Mouse (Mus musculus) ES-E14 (cell line): ENCODE measurements around the gene Ndp. TPM values are rescaled to one million over a fixed set of nuclear protein-coding genes. Genes with fewer than 3 reads are reported as not detected.

ENCODE experiments used
- DNase-seq: peaks from one replicate; pipeline ENCODE4 v3.0.0-alpha.2; 2013; ENCODE audit warnings: low read depth, low spot score
- H3K27ac ChIP-seq: 2 replicates; pipeline ENCODE4 v1.5.1; 2012; ENCODE audit warnings: low read depth, mild to moderate bottlenecking, low read length, moderate library complexity, mixed read lengths; ENCODE audit not compliant: poor library complexity, insufficient read depth, severe bottlenecking
- H3K36me3 ChIP-seq: 2 replicates; pipeline ENCODE4 v1.6.1; 2012; ENCODE audit warnings: mild to moderate bottlenecking, low read length, moderate library complexity, mixed read lengths; ENCODE audit not compliant: control insufficient read depth, poor library complexity, insufficient read depth, severe bottlenecking
- H3K4me1 ChIP-seq, 2 experiments: fragments of 150-350 bp in 1 of 2; sonication (generic) in 1 of 2; 2 replicates each; pipeline ENCODE4 v1.6.1; 2012; ENCODE audit warnings: low read length in 2 of 2, mild to moderate bottlenecking in 1 of 2, mixed read lengths in 1 of 2; ENCODE audit not compliant: control insufficient read depth in 2 of 2, insufficient read depth in 2 of 2, poor library complexity in 1 of 2
- H3K4me3 ChIP-seq, 2 experiments: fragments of 150-350 bp in 1 of 2; sonication (generic) in 1 of 2; 2 replicates each; pipeline ENCODE4 v1.5.1; 2012; ENCODE audit warnings: low read length in 2 of 2, low read depth in 1 of 2, mild to moderate bottlenecking in 1 of 2, mixed read lengths in 1 of 2; ENCODE audit not compliant: insufficient read depth in 1 of 2, poor library complexity in 1 of 2, severe bottlenecking in 1 of 2
- H3K9ac ChIP-seq: 2 replicates; pipeline ENCODE4 v1.6.1; 2012; ENCODE audit warnings: low read depth, mild to moderate bottlenecking, low read length, mixed read lengths; ENCODE audit not compliant: poor library complexity, insufficient read depth, severe bottlenecking
- H3K9me3 ChIP-seq: fragments of 150-350 bp; sonication (generic); 2 replicates; pipeline ENCODE4 v1.6.1; 2012; ENCODE audit warnings: low read depth, mild to moderate bottlenecking, low read length; ENCODE audit not compliant: control insufficient read depth, insufficient read depth
- CHD2 ChIP-seq: IDR thresholded peaks from 2 replicates; pipeline ENCODE4 v1.6.1; 2014; ENCODE audit warnings: mild to moderate bottlenecking, low read depth, low read length, inconsistent platforms
- HCFC1 ChIP-seq: IDR thresholded peaks from 2 replicates; pipeline ENCODE4 v1.6.1; 2012; ENCODE audit warnings: low read length, inconsistent platforms, borderline replicate concordance; ENCODE audit not compliant: insufficient read depth
- MAFK ChIP-seq: IDR thresholded peaks from 2 replicates; pipeline ENCODE4 v1.6.1; 2014; ENCODE audit warnings: mild to moderate bottlenecking, low read depth, low read length, inconsistent platforms; ENCODE audit not compliant: insufficient read depth
- ZC3H11A ChIP-seq: IDR thresholded peaks from 2 replicates; pipeline ENCODE4 v1.6.1; 2012; ENCODE audit warnings: low read depth, mild to moderate bottlenecking, inconsistent platforms, low read length, borderline replicate concordance
- ZNF384 ChIP-seq: IDR thresholded peaks from 2 replicates; pipeline ENCODE4 v1.6.1; 2012; ENCODE audit warnings: low read depth, low read length, inconsistent platforms
- in situ Hi-C, 2 experiments: fragments of 600-800 bp; cut with MboI; formaldehyde crosslinking; loops; one replicate each; pipeline ENCODE4 v1.15.1; 2025; ENCODE audit warnings: low sequenced_read_pairs in 2 of 2, inconsistent platforms in 1 of 2; ENCODE audit not compliant: unreplicated experiment in 2 of 2
- total RNA-seq: library from RNA; depleted of rRNA; stranded (reverse); fragments of 300-350 nt; gene quantifications from 2 replicates; pipeline ENCODE4 v1.2.3, GENCODE M21; 2012

Gene Ndp
- total RNA-seq, 1 experiment: not detected

GRCm38 (mm10) chrX:16867640-16868314, 43.8 kb downstream of the Ndp start:
- H3K4me1 ChIP-seq: no peaks in the 10 kb centered on the region
- DNase-seq: no peak
- H3K9me3 ChIP-seq: no peaks in the 10 kb centered on the region
- no peak for TF ChIP-seq MAFK
- TF ChIP-seq CHD2: no peak
- H3K9ac ChIP-seq: no peak overlapping the region
- no peak overlapping the region for H3K27ac ChIP-seq
- H3K36me3 ChIP-seq: no peaks in the 10 kb centered on the region
- no peak overlapping the region for H3K4me3 ChIP-seq
- in situ Hi-C loops: loop anchor here in 1 of 2 experiments (25.0 kb wide), 1 partner anchor 105 kb away; no protein-coding TSS in a partner anchor

- Histone ChIP-seq H3K4me3 (no peak overlapping the region), H3K27ac (no peak overlapping the region), H3K9me3 (no peaks in the 10 kb centered on the region), H3K9ac (no peak overlapping the region), H3K4me1 (no peaks in the 10 kb centered on the region), H3K36me3 (no peaks in the 10 kb centered on the region)
- in situ Hi-C loops: loop anchor here in 1 of 2 experiments (25.0 kb wide), 1 partner anchor 98 kb away; no protein-coding TSS in a partner anchor
- DNase-seq: peak; percentile 11
- TF ChIP-seq ZC3H11A (peak; percentile 42; the same call in 1 of the 2 replicates), HCFC1 (no peak)
Measured at GRCm38 (mm10) chrX:16860244-16860643, 51.3 kb downstream of the Ndp start.

GRCm38 (mm10) chrX:16846034-16846433, 65.5 kb downstream of the Ndp start:
- no peak for DNase-seq
- Histone ChIP-seq H3K9ac (no peak overlapping the region), H3K9me3 (no peaks in the 10 kb centered on the region), H3K4me3 (no peak overlapping the region), H3K36me3 (no peaks in the 10 kb centered on the region), H3K27ac (no peak overlapping the region), H3K4me1 (no peaks in the 10 kb centered on the region)
- in situ Hi-C loops: loop anchor here in 1 of 2 experiments (25.0 kb wide), 1 partner anchor 384 kb away; no protein-coding TSS in a partner anchor
- no peak for TF ChIP-seq ZNF384
- TF ChIP-seq HCFC1: no peak
- TF ChIP-seq MAFK: no peak
- no peak for TF ChIP-seq ZC3H11A
- no peak for TF ChIP-seq CHD2

- no peaks in the 10 kb centered on the region for H3K36me3 ChIP-seq
- H3K4me1 ChIP-seq: no peaks in the 10 kb centered on the region
- in situ Hi-C loops: loop anchor here in 1 of 2 experiments (25.0 kb wide), 1 partner anchor 379 kb away; no protein-coding TSS in a partner anchor
- no peak overlapping the region for H3K4me3 ChIP-seq
- no peak for DNase-seq
- H3K9ac ChIP-seq: no peak overlapping the region
- TF ChIP-seq HCFC1: no peak
- no peak for TF ChIP-seq MAFK
- TF ChIP-seq CHD2: no peak
- TF ChIP-seq ZNF384: no peak
- no peak for TF ChIP-seq ZC3H11A
- H3K9me3 ChIP-seq: no peaks in the 10 kb centered on the region
- no peak overlapping the region for H3K27ac ChIP-seq
Measured at GRCm38 (mm10) chrX:16841443-16841842, 70.1 kb downstream of the Ndp start.
